Mouse (Mus musculus) gastrocnemius, postnatal 14 days (tissue): ENCODE measurements at regions not wholly inside any gene's neighbourhood (a gene's known extent, or its start where the extent isn't known, plus 50 kb on each side); places are given as distances from the start of the nearest gene placed in this dataset.

Experiments used
- DNase-seq: peaks from one replicate; pipeline ENCODE4 v3.0.0; 2021; ENCODE audit warnings: mixed read lengths
- intact Hi-C: fragments of 180-260 bp; cut with DNase I; formaldehyde crosslinking; loops from one replicate; pipeline ENCODE4 v1.15.1; 2025; ENCODE audit warnings: low total_unique reads

DNA sequence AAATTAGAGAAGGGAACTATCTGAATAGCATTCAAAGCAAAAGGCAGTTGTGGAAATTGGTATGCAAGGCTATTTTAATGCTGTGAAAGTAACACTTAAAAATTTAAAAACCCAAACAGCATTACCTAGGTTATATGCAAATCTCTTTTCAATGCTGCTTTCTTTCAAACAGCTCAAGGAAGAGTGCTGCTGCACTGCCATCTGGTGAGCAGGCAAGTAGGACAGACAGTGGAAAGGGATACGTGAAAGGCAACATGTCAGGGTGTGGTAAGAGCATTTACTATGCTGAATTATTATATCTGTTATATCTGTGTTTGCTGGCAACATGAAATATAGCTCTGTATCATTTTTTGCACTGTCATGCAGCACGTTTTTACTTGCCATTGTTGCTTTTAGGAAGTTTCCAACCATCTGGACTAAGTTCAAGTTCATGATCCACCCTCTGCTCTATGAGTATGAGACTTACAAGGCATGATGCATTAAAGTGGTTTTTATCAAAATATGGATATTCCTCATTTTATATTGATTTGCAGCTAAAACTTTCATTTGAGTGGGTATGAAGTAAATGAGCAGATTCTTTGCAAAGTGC is 1223.0 kb downstream of the Dnajb9 start:
- intact Hi-C loops = no loop called here
- no peak for DNase-seq

DNA sequence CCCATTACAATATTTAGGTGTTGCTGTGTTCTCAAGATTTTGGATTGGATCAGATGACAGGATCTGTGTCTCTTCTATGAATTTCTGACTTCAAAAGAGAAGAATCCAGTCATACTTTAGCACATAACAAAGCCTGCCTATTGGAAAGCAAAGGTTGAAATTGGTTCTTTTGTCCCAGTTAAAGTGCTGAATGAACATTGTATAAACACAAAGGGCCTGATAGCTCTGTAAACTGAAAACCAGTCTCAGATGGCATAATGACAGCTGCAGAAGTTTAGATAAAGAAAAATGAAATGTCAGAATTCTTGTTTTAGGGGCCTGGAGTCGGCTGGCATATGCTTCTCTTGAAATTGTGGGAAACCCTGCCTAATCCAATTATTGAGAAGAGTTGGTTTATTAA is 1223.6 kb downstream of the Dnajb9 start:
- DNase-seq = no peak
- intact Hi-C loops = no loop called here

DNA sequence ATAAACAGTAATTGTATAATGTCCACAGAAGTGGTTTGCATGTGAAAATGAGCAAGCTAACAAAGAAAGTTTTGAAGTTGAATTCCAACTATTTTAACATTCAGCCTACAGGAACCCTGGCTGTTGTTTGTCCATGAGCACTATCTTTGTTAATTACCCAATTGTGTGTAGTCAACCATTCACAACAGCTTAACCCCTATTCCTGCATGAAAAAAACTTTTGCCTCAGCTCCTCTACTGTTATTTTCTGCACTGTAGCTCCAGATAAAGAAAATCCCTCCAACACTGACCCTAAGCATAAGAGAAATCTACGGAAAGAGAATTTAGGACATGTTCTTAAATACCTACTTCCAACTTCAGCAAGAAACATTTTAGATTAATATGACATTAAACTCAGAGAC is 1224.0 kb downstream of the Dnajb9 start:
- DNase-seq = no peak
- intact Hi-C loops = no loop called here

DNA sequence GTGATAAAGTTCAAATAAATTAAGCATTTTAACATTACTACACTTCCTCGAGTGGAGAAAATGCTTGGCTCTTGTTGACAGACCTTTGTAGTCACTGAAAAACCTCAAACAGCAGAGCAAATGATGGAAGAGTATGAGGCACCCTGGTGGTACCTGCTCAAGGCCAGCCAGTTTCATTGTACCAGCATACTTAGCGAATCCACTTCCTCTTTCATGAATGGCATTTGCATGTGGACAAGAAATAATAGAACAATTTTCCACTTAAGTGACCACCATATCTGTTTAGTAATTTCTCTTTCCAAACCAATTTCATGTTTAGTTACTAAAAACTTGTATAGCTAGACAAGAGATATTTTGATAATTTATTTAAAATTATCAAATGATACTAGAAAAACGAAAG is 1231.3 kb downstream of the Dnajb9 start:
- no peak for DNase-seq
- intact Hi-C loops = no loop called here

DNA sequence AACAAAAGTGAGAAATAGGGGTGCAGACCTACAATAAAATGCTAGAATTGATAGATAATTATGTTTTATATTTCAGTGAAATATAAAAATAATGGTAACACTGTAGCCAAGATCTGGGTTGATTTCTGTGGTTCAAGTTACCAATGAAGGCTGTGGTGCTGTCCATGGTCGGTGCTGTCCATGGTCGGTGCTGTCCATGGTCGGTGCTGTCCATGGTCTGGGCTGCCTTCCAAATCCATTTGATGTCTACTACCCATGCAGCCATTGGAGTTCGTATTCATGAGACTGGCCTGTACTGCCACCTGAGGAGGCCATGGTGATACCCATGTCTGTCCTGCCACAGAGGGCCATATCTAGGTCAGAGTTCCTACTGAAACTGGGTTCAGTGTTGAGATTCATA is 1237.4 kb downstream of the Dnajb9 start:
- intact Hi-C loops = no loop called here
- DNase-seq = peak; percentile 4

DNA sequence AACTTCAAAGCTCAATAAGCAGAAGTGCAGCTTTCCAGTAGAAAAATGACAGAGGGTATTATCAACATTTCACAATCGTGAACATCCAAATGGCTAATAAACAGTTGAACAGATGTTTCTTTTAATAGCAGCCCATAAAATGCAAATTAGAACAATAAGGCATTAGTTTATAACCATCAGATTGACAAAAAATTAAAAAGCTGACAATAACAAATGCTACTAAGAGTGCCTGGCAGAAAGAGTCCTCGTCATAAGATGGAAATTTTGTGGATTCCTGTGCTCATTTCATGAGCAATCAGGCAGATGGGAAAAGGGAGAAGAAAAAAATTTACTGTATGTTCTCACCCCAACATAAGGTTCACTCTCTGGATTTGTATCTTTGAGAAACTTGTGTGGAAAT is 1248.6 kb downstream of the Dnajb9 start:
- DNase-seq = no peak
- intact Hi-C loops = no loop called here

DNA sequence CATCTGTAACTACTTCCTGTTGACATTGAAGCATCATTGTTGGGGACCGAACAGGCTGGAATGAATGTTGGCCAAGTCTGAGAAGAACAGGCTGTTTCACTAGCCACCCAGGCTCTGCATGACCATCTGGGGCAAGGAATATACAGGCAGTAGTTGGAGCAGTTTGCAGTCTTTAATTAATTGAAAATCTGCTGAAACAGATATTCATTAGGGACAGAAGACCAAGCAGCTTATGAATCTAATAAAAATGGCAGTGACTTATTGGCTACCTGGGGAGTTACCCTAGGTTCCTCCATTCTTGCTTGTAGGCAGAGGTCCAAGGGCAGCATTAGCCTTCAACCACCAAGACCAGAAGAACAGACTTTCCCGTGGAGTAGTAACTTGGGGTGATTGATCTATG is 1262.2 kb downstream of the Dnajb9 start:
- DNase-seq = no peak
- intact Hi-C loops = no loop called here

DNA sequence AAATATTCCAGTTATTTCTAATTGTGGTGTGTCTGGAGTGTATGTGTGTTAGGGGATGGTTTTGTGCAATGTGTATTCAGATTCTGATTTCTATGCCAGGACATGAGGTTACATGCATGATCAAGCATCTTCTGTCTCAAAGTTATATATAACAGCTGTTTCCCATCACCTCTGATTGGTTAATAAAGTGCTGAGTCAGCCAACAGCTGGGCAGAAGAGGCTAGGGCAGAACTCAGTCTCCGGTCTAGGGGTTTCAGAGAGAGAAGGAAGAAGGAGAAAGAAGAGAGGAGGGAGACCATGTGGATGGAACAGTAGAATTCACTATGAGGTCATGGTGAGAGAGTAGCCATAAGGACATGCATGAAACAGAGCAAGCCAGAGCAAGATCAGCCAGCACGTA is 1295.8 kb downstream of the Dnajb9 start:
- intact Hi-C loops = no loop called here
- no peak for DNase-seq
